Mouse (Mus musculus): ENCODE measurements around the gene Gnai2.

- no peak for TF ChIP-seq POLR2A (IDR thresholded peaks at IDR 0.05; ENCODE audit: borderline replicate concordance, low read depth, low read length)
- no peak for TF ChIP-seq CTCF (IDR thresholded peaks at IDR 0.05; ENCODE audit: low read depth, low read length)
These were observed 9.6 kb downstream of the Gnai2 start for GRCm38 (mm10) chr9:107625351-107626128.
